Mouse (Mus musculus) kidney, postnatal 10 days (tissue): Measurements from ENCODE around the gene Scamp3.
A peak's percentile ranks its signal among the peaks of the same experiment; 100 is the strongest.

Source experiments
- DNase-seq: peaks from one replicate; pipeline ENCODE4 v3.0.0; 2021; ENCODE audit warnings: mixed read lengths

Gene Scamp3

DNA sequence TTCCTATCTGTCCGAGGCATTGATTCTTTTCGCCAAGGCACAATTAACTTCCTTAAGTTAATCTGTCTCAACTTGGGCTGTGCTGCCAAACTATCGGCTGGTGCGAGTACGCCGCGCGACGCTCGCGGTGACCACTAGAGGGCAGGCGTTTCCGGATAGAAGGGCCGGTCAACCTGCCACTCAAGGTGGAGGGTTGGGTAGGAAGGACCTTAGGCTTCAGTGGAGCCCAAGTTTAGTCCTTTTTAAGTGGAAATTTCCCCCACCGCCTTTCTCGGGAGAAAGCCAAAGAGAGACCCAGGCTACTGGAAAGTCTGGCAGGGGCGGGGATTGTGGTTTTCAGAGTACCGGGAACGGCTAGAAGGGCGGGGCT is 50.9 kb downstream of the Scamp3 start:
- peak; percentile 94 for DNase-seq

DNA sequence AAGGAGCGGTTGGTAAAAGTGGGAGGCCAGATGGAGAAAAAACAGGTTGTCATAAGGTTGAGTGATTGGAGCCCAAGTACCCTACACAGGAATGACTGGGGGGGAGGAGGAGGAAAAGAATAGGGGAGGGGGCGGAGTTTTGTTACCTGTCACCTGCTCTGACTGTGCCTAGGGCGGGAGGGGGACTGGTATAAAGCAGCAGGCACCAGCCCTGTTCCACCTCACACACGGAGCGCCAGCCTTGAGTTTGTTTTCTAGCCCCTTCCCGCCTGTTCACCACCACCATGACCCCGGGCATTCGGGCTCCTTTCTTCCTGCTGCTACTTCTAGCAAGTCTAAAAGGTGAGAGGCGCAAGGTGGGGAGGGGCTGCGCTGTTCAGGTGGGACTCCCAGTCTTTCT is 51.6 kb downstream of the Scamp3 start, which contains the start of gene Muc1:
Muc1 (plus strand) TSS at position 222 of the 400 bp plus-strand sequence.
- peak; percentile 66 for DNase-seq

DNA sequence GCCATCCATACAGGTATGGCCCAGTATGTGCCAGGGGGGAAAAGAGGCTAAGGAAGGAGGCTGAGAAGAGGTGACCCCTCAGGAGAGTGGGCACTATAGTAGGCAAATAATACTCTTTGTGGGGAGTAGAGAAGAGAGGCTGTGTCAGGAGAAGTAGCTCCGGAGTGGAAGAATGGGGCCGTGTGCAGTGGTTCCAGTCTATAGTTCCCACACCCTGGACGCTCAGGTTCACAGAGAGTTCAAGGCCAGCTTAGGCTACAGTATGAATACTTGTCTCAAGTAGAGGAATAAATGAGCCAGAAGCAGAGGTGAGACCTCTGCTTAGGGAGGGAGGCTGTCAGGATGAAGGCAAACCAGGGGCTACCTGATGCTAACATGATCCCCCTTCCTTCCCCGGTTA is 52.0 kb downstream of the Scamp3 start:
- DNase-seq = no peak

DNA sequence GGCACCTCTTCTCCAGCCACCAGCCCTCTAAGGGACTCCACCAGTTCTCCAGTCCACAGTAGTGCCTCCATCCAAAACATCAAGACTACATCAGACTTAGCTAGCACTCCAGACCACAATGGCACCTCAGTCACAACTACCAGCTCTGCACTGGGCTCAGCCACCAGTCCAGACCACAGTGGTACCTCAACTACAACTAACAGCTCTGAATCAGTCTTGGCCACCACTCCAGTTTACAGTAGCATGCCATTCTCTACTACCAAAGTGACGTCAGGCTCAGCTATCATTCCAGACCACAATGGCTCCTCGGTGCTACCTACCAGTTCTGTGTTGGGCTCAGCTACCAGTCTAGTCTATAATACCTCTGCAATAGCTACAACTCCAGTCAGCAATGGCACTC is 53.3 kb downstream of the Scamp3 start:
- no peak for DNase-seq

DNA sequence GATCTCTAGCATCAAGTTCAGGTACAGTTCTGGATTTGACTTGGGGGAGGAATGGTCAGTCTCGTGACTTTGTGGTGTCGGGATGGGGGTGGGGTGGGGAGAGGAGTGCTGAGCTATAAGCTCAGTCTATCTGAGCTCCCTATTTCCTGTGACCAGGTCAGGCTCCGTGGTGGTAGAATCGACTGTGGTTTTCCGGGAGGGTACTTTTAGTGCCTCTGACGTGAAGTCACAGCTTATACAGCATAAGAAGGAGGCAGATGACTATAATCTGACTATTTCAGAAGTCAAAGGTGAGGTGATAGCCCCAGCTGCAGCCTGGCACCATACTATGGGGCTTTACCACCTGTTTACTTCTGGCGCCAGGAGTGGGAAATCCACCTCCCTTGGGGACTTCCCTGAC is 54.1 kb downstream of the Scamp3 start:
- no peak for DNase-seq

DNA sequence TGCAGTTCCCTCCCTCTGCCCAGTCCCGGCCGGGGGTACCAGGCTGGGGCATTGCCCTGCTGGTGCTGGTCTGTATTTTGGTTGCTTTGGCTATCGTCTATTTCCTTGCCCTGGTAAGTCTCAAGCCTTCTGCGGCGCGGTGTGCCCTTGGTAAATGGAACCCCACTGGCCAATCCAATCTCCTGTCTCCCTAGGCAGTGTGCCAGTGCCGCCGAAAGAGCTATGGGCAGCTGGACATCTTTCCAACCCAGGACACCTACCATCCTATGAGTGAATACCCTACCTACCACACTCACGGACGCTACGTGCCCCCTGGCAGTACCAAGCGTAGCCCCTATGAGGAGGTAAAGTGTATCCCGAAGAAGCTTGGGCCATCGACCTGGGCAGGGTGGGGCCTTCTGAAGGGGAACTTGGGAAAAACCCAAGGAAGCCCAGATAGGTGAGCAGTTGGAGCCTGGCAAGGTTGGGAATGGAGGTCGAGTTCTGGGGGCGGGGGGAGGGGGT is 54.6 kb downstream of the Scamp3 start:
- no peak for DNase-seq
